Mouse (Mus musculus) lung, postnatal 0 days (tissue): ENCODE measurements around the gene Mtif3. TPM values are rescaled to one million over a fixed set of nuclear protein-coding genes. Genes with fewer than 3 reads are reported as not detected.

Source experiments
- ATAC-seq: fragments of 200-750 bp; cut with Nextera tagmentation; 2 replicates; pipeline ENCODE4 v1.8.0; 2017; ENCODE audit warnings: moderate library complexity
- DNase-seq: peaks from one replicate; pipeline ENCODE4 v3.0.0-alpha.2; 2016; ENCODE audit warnings: low spot score
- H3K27ac ChIP-seq: fragments of 300-500 bp; sonication (generic); 2 replicates; pipeline ENCODE4 v1.5.1; 2014; ENCODE audit warnings: antibody characterized with exemption, mild to moderate bottlenecking, low read length, mixed read lengths
- H3K27me3 ChIP-seq: fragments of 300-500 bp; sonication (generic); replicated peaks from 2 replicates; pipeline ENCODE4 v1.6.1; 2014; ENCODE audit warnings: low read length, mixed read lengths; ENCODE audit not compliant: insufficient read depth
- H3K36me3 ChIP-seq: fragments of 300-500 bp; sonication (generic); 2 replicates; pipeline ENCODE4 v1.6.1; 2014; ENCODE audit warnings: low read length, mixed read lengths; ENCODE audit not compliant: insufficient read depth
- H3K4me1 ChIP-seq: fragments of 300-500 bp; sonication (generic); 2 replicates; pipeline ENCODE4 v1.6.1; 2014; ENCODE audit warnings: antibody characterized with exemption, low read depth, low read length, mixed read lengths; ENCODE audit not compliant: insufficient read depth
- H3K4me2 ChIP-seq: fragments of 300-500 bp; sonication (generic); replicated peaks from 2 replicates; pipeline ENCODE4 v1.6.1; 2014; ENCODE audit warnings: low read depth, mild to moderate bottlenecking, low read length, moderate library complexity, mixed read lengths
- H3K4me3 ChIP-seq: fragments of 300-500 bp; sonication (generic); 2 replicates; pipeline ENCODE4 v1.5.1; 2014; ENCODE audit warnings: low read depth, low read length
- H3K9ac ChIP-seq: fragments of 300-500 bp; sonication (generic); replicated peaks from 2 replicates; pipeline ENCODE4 v1.6.1; 2014; ENCODE audit warnings: low read depth, mild to moderate bottlenecking
- H3K9me3 ChIP-seq: fragments of 300-500 bp; sonication (generic); 2 replicates; pipeline ENCODE4 v1.6.1; 2016; ENCODE audit warnings: low read length, mixed read lengths
- CTCF ChIP-seq: IDR thresholded peaks from 2 replicates; pipeline ENCODE4 v1.5.1; 2016; ENCODE audit warnings: antibody characterized with exemption, mild to moderate bottlenecking
- EP300 ChIP-seq: IDR thresholded peaks from 2 replicates; pipeline ENCODE4 v1.6.1; 2016; ENCODE audit warnings: antibody characterized with exemption, mild to moderate bottlenecking, control low read depth
- WGBS: fragments of 180-500 bp; shearing (Covaris S2); extraction: QIAGEN DNeasy Blood & Tissue Kit; methylation state at CpG from one replicate; pipeline ENCODE4 v1.1.7; 2014; 5-methylcytosine and 5-hydroxymethylcytosine counted together
- polyA plus RNA-seq: library from polyadenylated mRNA; unstranded; fragments of >200 nt; fragmentation: Nextera tagmentation; extraction: Ambion mirVana; gene quantifications from 2 replicates; pipeline ENCODE4 v1.2.1, GENCODE M21; 2015

The Mtif3 gene
- 18.5 and 19.2 TPM in 2 replicates for polyA plus RNA-seq

DNA sequence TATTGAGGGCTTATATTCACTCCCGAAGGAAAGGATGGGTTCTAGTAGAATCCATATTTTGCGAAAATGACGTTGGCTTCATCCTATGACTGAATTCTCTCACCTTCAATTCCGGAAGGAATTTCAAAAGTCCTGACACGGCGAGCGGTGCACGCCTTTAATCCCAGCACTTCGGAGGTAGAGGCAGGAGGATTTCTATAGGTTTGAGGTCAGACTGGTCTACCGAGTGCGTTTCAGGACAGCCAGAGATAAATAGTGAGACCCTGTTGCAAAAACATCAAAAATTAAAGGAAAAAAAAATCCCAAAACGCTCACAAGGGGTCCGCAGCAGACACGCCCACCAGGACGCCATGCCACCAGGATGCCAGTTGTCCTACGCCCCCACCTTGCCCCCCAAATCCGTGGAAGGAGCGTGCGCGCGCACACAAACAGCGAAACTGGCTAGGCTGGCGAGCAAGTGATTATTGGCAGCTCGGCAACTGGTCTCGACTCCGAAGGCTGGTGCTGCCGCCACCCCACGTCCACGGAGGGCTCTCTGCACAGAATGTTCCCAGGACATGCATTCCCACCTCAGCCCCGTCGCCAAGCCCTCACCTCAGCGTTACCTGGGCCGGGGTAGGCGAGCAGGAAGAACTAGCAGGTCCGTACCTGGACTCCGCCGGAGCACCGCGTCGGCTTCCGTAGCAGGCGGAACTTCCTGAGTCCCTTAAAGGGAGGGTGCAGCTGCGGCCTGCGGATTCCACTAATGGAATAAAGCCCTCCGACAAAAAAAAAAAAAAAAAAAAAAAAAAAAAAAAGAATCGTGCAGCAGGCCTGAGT is at the start of gene Mtif3:
Gene Mtif3, minus strand, starts transcription at position 683 of the 819 bp plus-strand sequence.
- DNase-seq (peak; percentile 93), ATAC-seq (peak; percentile 89)
- under 1% methylated on average over 46 of the region's 46 CpGs for WGBS
- H3K9ac ChIP-seq = peak within 1 kb of the TSS; percentile 72
- peaks cover 9% of the 10 kb centered on the region; the same call in 1 of the 2 replicates for H3K36me3 ChIP-seq
- peak within 1 kb of the TSS; percentile 66 for H3K27ac ChIP-seq
- H3K4me2 ChIP-seq = peak within 1 kb of the TSS; percentile 85
- no peaks in the 10 kb centered on the region; the same call in 1 of the 2 replicates for H3K4me1 ChIP-seq
- no peak for TF ChIP-seq CTCF
- no peak for TF ChIP-seq EP300
- no peaks in the 10 kb centered on the region for H3K9me3 ChIP-seq
- H3K27me3 ChIP-seq = no peaks in the 10 kb centered on the region
- peak within 1 kb of the TSS; percentile 92 for H3K4me3 ChIP-seq

DNA sequence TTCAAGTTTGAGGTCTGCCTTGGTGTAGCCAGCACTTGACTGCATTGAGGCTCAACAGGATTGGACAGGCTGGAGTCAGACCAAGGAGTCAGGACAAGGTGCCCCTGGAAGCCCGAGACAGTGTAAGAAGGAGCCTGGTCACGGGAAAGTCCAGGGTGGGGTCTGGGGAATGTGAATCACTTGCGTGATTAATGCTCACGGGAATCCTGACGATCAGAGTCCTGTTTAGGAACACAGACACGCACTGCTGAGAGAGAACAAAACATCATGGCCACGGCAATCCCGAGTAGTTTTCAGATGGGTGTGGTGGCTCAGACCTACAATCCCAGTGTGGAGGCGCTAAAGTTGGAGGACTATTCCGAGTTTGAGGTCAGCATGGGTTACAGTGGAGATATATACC is 47.7 kb upstream of the Mtif3 start:
- Histone ChIP-seq H3K4me3 (no peak overlapping the region), H3K9me3 (no peaks in the 10 kb centered on the region), H3K4me1 (no peaks in the 10 kb centered on the region), H3K36me3 (no peaks in the 10 kb centered on the region), H3K27me3 (no peaks in the 10 kb centered on the region), H3K27ac (no peak overlapping the region), H3K9ac (no peak overlapping the region), H3K4me2 (no peak overlapping the region)
- 82% methylated on average over 10 of the region's 10 CpGs for WGBS
- DNase-seq = no peak
- no peak for ATAC-seq
- TF ChIP-seq EP300 = no peak
- no peak for TF ChIP-seq CTCF

- DNase-seq (no peak), ATAC-seq (no peak)
- Histone ChIP-seq H3K9me3 (no peaks in the 10 kb centered on the region), H3K4me2 (no peak overlapping the region), H3K9ac (no peak overlapping the region), H3K4me1 (no peaks in the 10 kb centered on the region), H3K27me3 (no peaks in the 10 kb centered on the region), H3K4me3 (no peak overlapping the region), H3K36me3 (no peaks in the 10 kb centered on the region), H3K27ac (no peak overlapping the region)
- WGBS = 63% methylated on average over 1 of the region's 1 CpGs
- TF ChIP-seq EP300 = no peak
- 0 out of 2 replicates have a peak, but pooled peaks have one; percentile 18 for TF ChIP-seq CTCF
Measured at GRCm38 (mm10) chr5:147003303-147003702, 39.7 kb upstream of the Mtif3 start.

DNA sequence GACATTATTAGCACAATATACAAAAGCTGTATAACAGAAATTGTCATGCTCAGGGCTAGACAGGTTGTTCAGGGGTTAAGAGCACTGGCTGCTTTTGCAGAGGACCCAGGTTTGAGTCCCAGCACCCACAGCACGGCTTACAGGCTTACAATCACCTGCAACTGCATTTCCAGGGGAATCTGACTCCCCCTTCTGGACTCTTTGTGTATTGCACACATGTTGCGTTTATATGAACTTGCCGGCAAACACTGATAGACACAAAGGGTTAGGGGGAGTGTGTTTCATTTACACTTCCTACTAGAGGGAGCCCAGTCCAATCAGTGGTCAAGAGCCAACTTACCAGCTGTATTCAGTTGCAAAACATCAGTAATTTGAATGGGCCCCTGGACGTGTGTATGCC is 37.7 kb upstream of the Mtif3 start:
- no peaks in the 10 kb centered on the region for H3K9me3 ChIP-seq
- H3K27ac ChIP-seq = no peak overlapping the region
- no peaks in the 10 kb centered on the region for H3K27me3 ChIP-seq
- TF ChIP-seq CTCF (peak; percentile 31), EP300 (no peak)
- DNase-seq = no peak
- no peaks in the 10 kb centered on the region for H3K4me1 ChIP-seq
- no peak overlapping the region for H3K4me2 ChIP-seq
- 81% methylated on average over 4 of the region's 4 CpGs for WGBS
- ATAC-seq = no peak
- no peak overlapping the region for H3K9ac ChIP-seq
- H3K36me3 ChIP-seq = no peaks in the 10 kb centered on the region
- H3K4me3 ChIP-seq = no peak overlapping the region

DNA sequence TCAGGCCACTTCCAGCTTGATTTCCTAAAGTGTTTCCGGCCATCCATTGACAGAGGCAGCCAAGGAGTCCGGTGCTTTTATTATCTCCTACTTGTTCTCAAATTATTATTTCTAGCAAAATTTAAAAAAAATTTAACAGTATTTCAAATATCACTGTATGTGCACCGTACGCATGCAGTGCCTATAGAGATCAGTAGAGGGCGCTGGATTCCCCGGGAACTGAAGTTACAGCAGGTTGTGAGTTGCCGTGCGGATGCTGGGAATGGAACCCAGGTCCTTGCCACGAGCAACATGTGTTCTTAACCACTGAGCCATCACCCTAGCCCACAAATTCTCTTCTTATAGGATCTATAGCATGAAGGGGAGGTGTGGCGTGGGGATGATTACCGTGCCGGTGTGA is 35.2 kb upstream of the Mtif3 start:
- Histone ChIP-seq H3K4me1 (no peaks in the 10 kb centered on the region), H3K4me2 (no peak overlapping the region), H3K9ac (no peak overlapping the region), H3K27me3 (no peaks in the 10 kb centered on the region), H3K4me3 (no peak overlapping the region), H3K36me3 (no peaks in the 10 kb centered on the region), H3K27ac (no peak overlapping the region), H3K9me3 (no peaks in the 10 kb centered on the region)
- DNase-seq = no peak
- ATAC-seq = no peak
- WGBS = 89% methylated on average over 12 of the region's 12 CpGs
- 0 out of 2 replicates have a peak, but pooled peaks have one; percentile 8 for TF ChIP-seq CTCF
- TF ChIP-seq EP300 = no peak

DNA sequence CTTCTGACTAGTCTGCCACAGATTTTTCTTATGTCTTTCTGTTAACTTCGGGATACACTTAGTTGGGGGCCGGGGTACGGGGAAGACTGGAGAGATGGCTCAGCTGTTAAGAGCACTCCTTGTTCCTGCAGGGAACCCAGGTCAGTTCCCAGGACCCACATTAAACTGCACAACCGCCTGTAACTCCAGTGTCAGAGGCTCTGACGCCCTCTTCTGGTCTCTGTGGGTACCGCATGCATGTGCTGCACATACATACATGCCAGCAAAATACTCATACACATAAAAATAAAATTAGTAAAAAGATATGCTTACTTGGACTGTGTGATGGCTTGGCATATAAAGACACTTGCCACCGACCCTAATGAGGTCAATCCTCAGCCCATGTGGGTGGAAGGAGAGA is 33.2 kb upstream of the Mtif3 start:
- Histone ChIP-seq H3K36me3 (no peaks in the 10 kb centered on the region), H3K27ac (no peak overlapping the region), H3K4me2 (no peak overlapping the region), H3K4me3 (no peak overlapping the region), H3K9ac (no peak overlapping the region), H3K27me3 (no peaks in the 10 kb centered on the region), H3K9me3 (no peaks in the 10 kb centered on the region), H3K4me1 (no peaks in the 10 kb centered on the region)
- TF ChIP-seq CTCF = no peak
- no peak for TF ChIP-seq EP300
- WGBS = 85% methylated on average over 7 of the region's 7 CpGs
- DNase-seq = no peak
- ATAC-seq = no peak
